Mouse (Mus musculus) frontal cortex, postnatal 10 days (tissue): ENCODE results near the gene Cdk17.

Experiments used
- DNase-seq, 2 experiments: peaks; one replicate each; pipeline ENCODE4 v3.0.0; 2022; ENCODE audit warnings: low spot score in 2 of 2, mixed read lengths in 1 of 2

Gene Cdk17

GRCm38 (mm10) chr10:93288336-93288735 is 127.7 kb downstream of the Cdk17 start:
- DNase-seq, result no peak

GRCm38 (mm10) chr10:93289404-93289803 is 128.7 kb downstream of the Cdk17 start:
- no peak for DNase-seq

GRCm38 (mm10) chr10:93291352-93291751 is 130.7 kb downstream of the Cdk17 start:
- no peak for DNase-seq

GRCm38 (mm10) chr10:93291843-93292242 is 131.2 kb downstream of the Cdk17 start:
- peak in 1 of 2 experiments; percentile 80 for DNase-seq

GRCm38 (mm10) chr10:93293621-93294020 is 132.9 kb downstream of the Cdk17 start:
- DNase-seq, result no peak

GRCm38 (mm10) chr10:93294547-93295219 is 134.0 kb downstream of the Cdk17 start:
- no peak for DNase-seq

- no peak for DNase-seq
These were observed 137.1 kb downstream of the Cdk17 start for GRCm38 (mm10) chr10:93297774-93298173.

GRCm38 (mm10) chr10:93298208-93298607 is 137.5 kb downstream of the Cdk17 start:
- DNase-seq, result no peak

- DNase-seq, result no peak
These were observed 141.2 kb downstream of the Cdk17 start for GRCm38 (mm10) chr10:93301831-93302230.

- DNase-seq, result no peak
These were observed 142.6 kb downstream of the Cdk17 start for GRCm38 (mm10) chr10:93303231-93303630.

- DNase-seq, result no peak
These were observed 145.3 kb downstream of the Cdk17 start for GRCm38 (mm10) chr10:93305946-93306345.

- no peak for DNase-seq
These were observed 145.7 kb downstream of the Cdk17 start for GRCm38 (mm10) chr10:93306367-93306766.

GRCm38 (mm10) chr10:93309131-93309933 is 148.7 kb downstream of the Cdk17 start:
- DNase-seq, result peak in 1 of 2 experiments; percentile 39

GRCm38 (mm10) chr10:93309934-93310621 is 149.4 kb downstream of the Cdk17 start:
- peak in 1 of 2 experiments; percentile 30 for DNase-seq

- peak in 1 of 2 experiments; percentile 46 for DNase-seq
These were observed 150.2 kb downstream of the Cdk17 start, which contains the start of gene Elk3 for GRCm38 (mm10) chr10:93310721-93311411. Elk3 (minus strand) TSS chr10:93311135.

- DNase-seq, result no peak
These were observed 150.9 kb downstream of the Cdk17 start for GRCm38 (mm10) chr10:93311576-93311975.
